Mouse (Mus musculus) MEL (cell line): ENCODE measurements around the gene Rab10. TPM values are rescaled to one million over a fixed set of nuclear protein-coding genes. Genes with fewer than 3 reads are reported as not detected.

Source experiments
- DNase-seq: peaks from one replicate; pipeline ENCODE4 v3.0.0; 2011; ENCODE audit warnings: low read depth, low spot score
- H3K27ac ChIP-seq: 2 replicates; pipeline ENCODE4 v1.5.1; 2012; ENCODE audit warnings: low read depth, mild to moderate bottlenecking, control low read depth, low read length, moderate library complexity; ENCODE audit not compliant: control insufficient read depth
- H3K27me3 ChIP-seq, 2 experiments: fragments of 150-350 bp in 1 of 2; sonication (generic) in 1 of 2; 2 replicates each; pipeline ENCODE4 v1.6.1; 2012; ENCODE audit warnings: low read length in 2 of 2, mild to moderate bottlenecking in 2 of 2, improper control_type of control experiment in 1 of 2, moderate library complexity in 1 of 2; ENCODE audit not compliant: insufficient read depth in 2 of 2, control insufficient read depth in 1 of 2
- H3K36me3 ChIP-seq, 2 experiments: 2 replicates each; pipeline ENCODE4 v1.6.1; 2012 to 2014; ENCODE audit warnings: low read length in 2 of 2, improper control_type of control experiment in 1 of 2, inconsistent platforms in 1 of 2, mild to moderate bottlenecking in 1 of 2; ENCODE audit not compliant: insufficient read depth in 2 of 2, control insufficient read depth in 1 of 2
- H3K4me1 ChIP-seq, 2 experiments: fragments of 150-350 bp in 1 of 2; sonication (generic) in 1 of 2; 2 replicates each; pipeline ENCODE4 v1.6.1; 2012; ENCODE audit warnings: low read length in 2 of 2, improper control_type of control experiment in 1 of 2, mild to moderate bottlenecking in 1 of 2; ENCODE audit not compliant: insufficient read depth in 2 of 2, control insufficient read depth in 1 of 2
- H3K4me3 ChIP-seq, 2 experiments: fragments of 150-350 bp in 1 of 2; sonication (generic) in 1 of 2; 2 replicates each; pipeline ENCODE4 v1.5.1; 2012; ENCODE audit warnings: low read depth in 2 of 2, low read length in 2 of 2, mild to moderate bottlenecking in 2 of 2, moderate library complexity in 2 of 2, control low read depth in 1 of 2, improper control_type of control experiment in 1 of 2; ENCODE audit not compliant: control insufficient read depth in 1 of 2, insufficient read depth in 1 of 2
- H3K79me2 ChIP-seq: 2 replicates; pipeline ENCODE4 v1.6.1; 2012; ENCODE audit warnings: mild to moderate bottlenecking, low read length, moderate library complexity; ENCODE audit not compliant: control insufficient read depth, poor library complexity, insufficient read depth
- H3K9ac ChIP-seq: 2 replicates; pipeline ENCODE4 v1.6.1; 2012; ENCODE audit warnings: low read depth, mild to moderate bottlenecking, control low read depth, low read length, moderate library complexity; ENCODE audit not compliant: control insufficient read depth, poor library complexity, severe bottlenecking
- H3K9me3 ChIP-seq: fragments of 150-350 bp; sonication (generic); replicated peaks from 2 replicates; pipeline ENCODE4 v1.6.1; 2012; ENCODE audit warnings: mild to moderate bottlenecking, low read length, improper control_type of control experiment, moderate library complexity; ENCODE audit not compliant: insufficient read depth
- BHLHE40 ChIP-seq: IDR thresholded peaks from 2 replicates; pipeline ENCODE4 v1.6.1; 2012; ENCODE audit warnings: low read depth, mild to moderate bottlenecking, inconsistent platforms, low read length, improper control_type of control experiment, borderline replicate concordance
- CHD1 ChIP-seq: IDR thresholded peaks from 2 replicates; pipeline ENCODE4 v1.6.1; 2012; ENCODE audit warnings: low read depth, mild to moderate bottlenecking, inconsistent platforms, low read length, improper control_type of control experiment
- CHD2 ChIP-seq: IDR thresholded peaks from 2 replicates; pipeline ENCODE4 v1.6.1; 2011; ENCODE audit warnings: low read length, improper control_type of control experiment
- CTCF ChIP-seq, 3 experiments: IDR thresholded peaks in 2 of 3; conservative IDR thresholded peaks in 1 of 3; 2 replicates each; pipeline ENCODE4 v1.5.1; 2011 to 2012; ENCODE audit warnings: low read length in 3 of 3, low read depth in 2 of 3, mild to moderate bottlenecking in 2 of 3, improper control_type of control experiment in 1 of 3, inconsistent platforms in 1 of 3, mixed read lengths in 1 of 3, moderate library complexity in 1 of 3; ENCODE audit not compliant: control insufficient read depth in 1 of 3, insufficient read depth in 1 of 3, poor library complexity in 1 of 3, severe bottlenecking in 1 of 3
- E2F4 ChIP-seq: IDR thresholded peaks from 2 replicates; pipeline ENCODE4 v1.6.1; 2011; ENCODE audit warnings: low read depth, low read length, improper control_type of control experiment, borderline replicate concordance
- ELF1 ChIP-seq: IDR thresholded peaks from 2 replicates; pipeline ENCODE4 v1.6.1; 2014; ENCODE audit warnings: low read depth, mild to moderate bottlenecking, inconsistent platforms, low read length, improper control_type of control experiment, moderate library complexity
- EP300 ChIP-seq, 2 experiments: IDR thresholded peaks; 2 replicates each; pipeline ENCODE4 v1.6.1; 2011; ENCODE audit warnings: improper control_type of control experiment in 2 of 2, low read length in 2 of 2, low read depth in 1 of 2, mild to moderate bottlenecking in 1 of 2
- ETS1 ChIP-seq: IDR thresholded peaks from 2 replicates; pipeline ENCODE4 v1.6.1; 2012; ENCODE audit warnings: low read depth, mild to moderate bottlenecking, inconsistent platforms, low read length, improper control_type of control experiment, moderate library complexity
- GATA1 ChIP-seq: IDR thresholded peaks from 2 replicates; pipeline ENCODE4 v1.6.1; 2011; ENCODE audit warnings: low read depth, low read length, improper control_type of control experiment
- HCFC1 ChIP-seq: IDR thresholded peaks from 2 replicates; pipeline ENCODE4 v1.6.1; 2012; ENCODE audit warnings: low read depth, mild to moderate bottlenecking, inconsistent platforms, low read length, improper control_type of control experiment, moderate library complexity
- KAT2A ChIP-seq: conservative IDR thresholded peaks from 2 replicates; pipeline ENCODE4 v1.6.1; 2012; ENCODE audit warnings: low read depth, low read length, improper control_type of control experiment, inconsistent platforms
- MAX ChIP-seq: IDR thresholded peaks from 2 replicates; pipeline ENCODE4 v1.6.1; 2011; ENCODE audit warnings: low read length, improper control_type of control experiment
- MXI1 ChIP-seq: IDR thresholded peaks from 2 replicates; pipeline ENCODE4 v1.6.1; 2011; ENCODE audit warnings: mild to moderate bottlenecking, low read depth, low read length, improper control_type of control experiment
- MYB ChIP-seq: IDR thresholded peaks from 2 replicates; pipeline ENCODE4 v1.6.1; 2011; ENCODE audit warnings: mild to moderate bottlenecking, low read depth, low read length, improper control_type of control experiment
- POLR2AphosphoS2 ChIP-seq: IDR thresholded peaks from 2 replicates; pipeline ENCODE4 v1.6.1; 2011; ENCODE audit warnings: low read length, improper control_type of control experiment
- RAD21 ChIP-seq: IDR thresholded peaks from 2 replicates; pipeline ENCODE4 v1.6.1; 2011; ENCODE audit warnings: mild to moderate bottlenecking, low read depth, low read length, improper control_type of control experiment
- SIN3A ChIP-seq: IDR thresholded peaks from 2 replicates; pipeline ENCODE4 v1.6.1; 2012; ENCODE audit warnings: low read length, improper control_type of control experiment, inconsistent platforms
- TBP ChIP-seq: IDR thresholded peaks from 2 replicates; pipeline ENCODE4 v1.8.0; 2011; ENCODE audit warnings: low read depth, low read length, improper control_type of control experiment
- TCF12 ChIP-seq: IDR thresholded peaks from 2 replicates; pipeline ENCODE4 v1.6.1; 2014; ENCODE audit warnings: low read depth, mild to moderate bottlenecking, inconsistent platforms, low read length, improper control_type of control experiment, moderate library complexity
- USF1 ChIP-seq: IDR thresholded peaks from 2 replicates; pipeline ENCODE4 v1.6.1; 2014; ENCODE audit warnings: low read depth, mild to moderate bottlenecking, inconsistent platforms, low read length, improper control_type of control experiment, moderate library complexity
- ZMIZ1 ChIP-seq: IDR thresholded peaks from 2 replicates; pipeline ENCODE4 v1.6.1; 2012; ENCODE audit warnings: low read depth, mild to moderate bottlenecking, inconsistent platforms, low read length, improper control_type of control experiment, moderate library complexity
- polyA plus RNA-seq, 2 experiments: library from polyadenylated mRNA; stranded (reverse) in 1 of 2; unstranded in 1 of 2; fragments of >175 nt in 1 of 2; fragments of >200 nt in 1 of 2; gene quantifications; 2 replicates each; pipeline versions ENCODE4 v1.2.1 to v1.2.4; 2012; ENCODE audit warnings: low replicate concordance in 2 of 2, low read depth in 1 of 2; ENCODE audit not compliant: insufficient read length in 2 of 2, insufficient read depth in 1 of 2, missing spikeins in 1 of 2
- total RNA-seq: library from RNA; depleted of rRNA; stranded (reverse); fragments of 300-350 nt; gene quantifications from 2 replicates; pipeline ENCODE4 v1.2.3, GENCODE M21; 2012

Gene Rab10
- total and polyA plus RNA-seq, 3 experiments = 41.3 to 71.8 (median 67.7) TPM

DNA sequence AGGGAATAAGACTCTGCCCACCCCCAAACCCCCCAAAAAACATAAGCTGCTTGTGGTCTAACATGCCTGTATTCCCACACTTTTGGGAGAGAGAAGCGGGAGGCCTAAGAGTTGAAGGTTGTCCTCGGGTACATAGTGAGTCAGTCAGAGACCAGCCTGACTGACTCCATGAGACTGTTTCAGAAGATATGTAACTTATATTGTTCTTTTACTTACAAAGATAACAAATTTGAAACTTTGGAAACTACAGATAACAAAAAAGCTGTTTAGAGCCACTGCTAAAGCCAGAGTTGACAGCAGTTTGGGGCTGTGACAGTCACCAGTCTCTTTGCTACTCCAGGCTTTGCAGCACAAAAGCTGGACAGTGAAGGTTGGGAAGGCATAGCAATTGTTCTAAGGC is 15.5 kb upstream of the Rab10 start:
- Histone ChIP-seq H3K9ac (no peak overlapping the region), H3K27ac (no peak overlapping the region), H3K4me1 (peaks cover 9 to 18% of the 10 kb centered on the region in 2 experiments), H3K79me2 (no peaks in the 10 kb centered on the region), H3K9me3 (no peaks in the 10 kb centered on the region), H3K36me3 (peaks cover 0 to 13% of the 10 kb centered on the region in 2 experiments; a peak in 2 of 4 replicates), H3K4me3 (no peak overlapping the region)
- TF ChIP-seq EP300 (IDR thresholded peaks at IDR 0.05; ENCODE audit: low read depth in 1 of 2, low read length in 2 of 2) = peak; percentile 66 to 82
- peak; percentile 26; the same call in 1 of the 2 replicates for TF ChIP-seq SIN3A
- no peak for TF ChIP-seq TBP
- peak; percentile 65 for TF ChIP-seq GATA1
- peak; percentile 60; the same call in 1 of the 2 replicates for TF ChIP-seq TCF12
- TF ChIP-seq, all 39 proteins: peak for 4
- no peaks in the 10 kb centered on the region for H3K27me3 ChIP-seq
- DNase-seq = peak; percentile 47

- Histone ChIP-seq H3K4me1 (peaks cover 9 to 18% of the 10 kb centered on the region in 2 experiments), H3K27me3 (no peaks in the 10 kb centered on the region), H3K79me2 (no peaks in the 10 kb centered on the region), H3K9me3 (no peaks in the 10 kb centered on the region), H3K9ac (no peak overlapping the region), H3K27ac (no peak overlapping the region), H3K4me3 (no peak overlapping the region), H3K36me3 (peaks cover 0 to 13% of the 10 kb centered on the region in 2 experiments; a peak in 2 of 4 replicates)
- TF ChIP-seq RAD21 (no peak), USF1 (no peak), POLR2AphosphoS2 (no peak), CHD2 (no peak), BHLHE40 (no peak), ZMIZ1 (no peak), MYB (no peak), KAT2A (no peak)
- DNase-seq = peak; percentile 50
These were observed 13.5 kb upstream of the Rab10 start for GRCm38 (mm10) chr12:3323241-3323640.

GRCm38 (mm10) chr12:3319377-3319776 is 9.6 kb upstream of the Rab10 start:
- H3K4me3 ChIP-seq = no peak overlapping the region
- no peak overlapping the region for H3K9ac ChIP-seq
- no peaks in the 10 kb centered on the region for H3K27me3 ChIP-seq
- H3K9me3 ChIP-seq = no peaks in the 10 kb centered on the region
- TF ChIP-seq GATA1 (no peak), E2F4 (no peak), TBP (no peak), USF1 (no peak), KAT2A (no peak), CTCF (IDR thresholded peaks at IDR 0.05 in 2 of 3, conservative IDR thresholded peaks at IDR 0.05 in 1 of 3; ENCODE audit: control insufficient read depth in 1 of 3, insufficient read depth in 1 of 3, low read depth in 2 of 3, low read length in 3 of 3, poor library complexity in 1 of 3, severe bottlenecking in 1 of 3) (no peak), CHD1 (no peak), MAX (no peak), ETS1 (no peak), MXI1 (no peak), HCFC1 (no peak), ELF1 (no peak), MYB (no peak), CHD2 (no peak)
- peaks cover 0 to 10% of the 10 kb centered on the region in 2 experiments; a peak in 2 of 4 replicates for H3K36me3 ChIP-seq
- H3K79me2 ChIP-seq = no peaks in the 10 kb centered on the region
- H3K4me1 ChIP-seq = peaks cover 2 to 4% of the 10 kb centered on the region in 2 experiments; a peak in 3 of 4 replicates
- H3K27ac ChIP-seq = no peak overlapping the region
- no peak for DNase-seq
